Mouse (Mus musculus) Muller cell, postnatal 12 days (primary cell): ENCODE measurements around the gene Serpina11.

Experiments
- DNase-seq: peaks from one replicate; pipeline ENCODE4 v3.0.0-alpha.2; 2015; ENCODE audit errors: inconsistent ontology term

Gene Serpina11

GRCm38 (mm10) chr12:103989857-103990256 is at the start of gene Serpina11:
Gene Serpina11, minus strand, starts transcription at chr12:103989957.
- no peak for DNase-seq

GRCm38 (mm10) chr12:104038181-104038580 is 48.4 kb upstream of the Serpina11 start:
- DNase-seq = no peak

- DNase-seq = no peak
Observed at GRCm38 (mm10) chr12:104033752-104034151, 44.0 kb upstream of the Serpina11 start.

GRCm38 (mm10) chr12:104029986-104030385 is 40.2 kb upstream of the Serpina11 start:
- no peak for DNase-seq

GRCm38 (mm10) chr12:104015280-104015679 is 25.5 kb upstream of the Serpina11 start:
- no peak for DNase-seq

- DNase-seq = no peak
Observed at GRCm38 (mm10) chr12:104013620-104014019, 23.9 kb upstream of the Serpina11 start, which contains the start of gene Serpina9. Gene Serpina9, minus strand, starts transcription at chr12:104013755.

- DNase-seq = no peak
Observed at GRCm38 (mm10) chr12:104004689-104005088, 14.9 kb upstream of the Serpina11 start.

- peak; percentile 38 for DNase-seq
Observed at GRCm38 (mm10) chr12:104003238-104003612, 13.5 kb upstream of the Serpina11 start.

- DNase-seq = peak; percentile 12
Observed at GRCm38 (mm10) chr12:104002569-104003237, 12.9 kb upstream of the Serpina11 start.

- no peak for DNase-seq
Observed at GRCm38 (mm10) chr12:104000594-104000993, 10.8 kb upstream of the Serpina11 start.

GRCm38 (mm10) chr12:103999611-104000010 is 9.9 kb upstream of the Serpina11 start:
- no peak for DNase-seq

GRCm38 (mm10) chr12:103996513-103996912 is 6.8 kb upstream of the Serpina11 start:
- DNase-seq = no peak

- peak; percentile 52 for DNase-seq
Observed at GRCm38 (mm10) chr12:103995292-103996072, 5.7 kb upstream of the Serpina11 start.

- no peak for DNase-seq
Observed at GRCm38 (mm10) chr12:103992945-103993344, 3.2 kb upstream of the Serpina11 start.

- no peak for DNase-seq
Observed at GRCm38 (mm10) chr12:103989514-103989767, 316 bp downstream of the Serpina11 start.

GRCm38 (mm10) chr12:103988754-103989513 is 823 bp downstream of the Serpina11 start:
- DNase-seq = no peak

GRCm38 (mm10) chr12:103985868-103986267 is 3.9 kb downstream of the Serpina11 start:
- no peak for DNase-seq

GRCm38 (mm10) chr12:103984935-103985334 is 4.8 kb downstream of the Serpina11 start:
- peak; percentile 16 for DNase-seq

- no peak for DNase-seq
Observed at GRCm38 (mm10) chr12:103981646-103982360, 8.0 kb downstream of the Serpina11 start.

GRCm38 (mm10) chr12:103978294-103978693 is 11.5 kb downstream of the Serpina11 start:
- no peak for DNase-seq

- DNase-seq = no peak
Observed at GRCm38 (mm10) chr12:103977846-103978245, 11.9 kb downstream of the Serpina11 start.

GRCm38 (mm10) chr12:103977060-103977459 is 12.7 kb downstream of the Serpina11 start:
- DNase-seq = no peak
